Mouse (Mus musculus): ENCODE measurements at regions not wholly inside any gene's neighbourhood (a gene's known extent, or its start where the extent isn't known, plus 50 kb on each side); places are given as distances from the start of the nearest gene placed in this dataset.
A peak's percentile ranks its signal among the peaks of the same experiment; 100 is the strongest.

DNA sequence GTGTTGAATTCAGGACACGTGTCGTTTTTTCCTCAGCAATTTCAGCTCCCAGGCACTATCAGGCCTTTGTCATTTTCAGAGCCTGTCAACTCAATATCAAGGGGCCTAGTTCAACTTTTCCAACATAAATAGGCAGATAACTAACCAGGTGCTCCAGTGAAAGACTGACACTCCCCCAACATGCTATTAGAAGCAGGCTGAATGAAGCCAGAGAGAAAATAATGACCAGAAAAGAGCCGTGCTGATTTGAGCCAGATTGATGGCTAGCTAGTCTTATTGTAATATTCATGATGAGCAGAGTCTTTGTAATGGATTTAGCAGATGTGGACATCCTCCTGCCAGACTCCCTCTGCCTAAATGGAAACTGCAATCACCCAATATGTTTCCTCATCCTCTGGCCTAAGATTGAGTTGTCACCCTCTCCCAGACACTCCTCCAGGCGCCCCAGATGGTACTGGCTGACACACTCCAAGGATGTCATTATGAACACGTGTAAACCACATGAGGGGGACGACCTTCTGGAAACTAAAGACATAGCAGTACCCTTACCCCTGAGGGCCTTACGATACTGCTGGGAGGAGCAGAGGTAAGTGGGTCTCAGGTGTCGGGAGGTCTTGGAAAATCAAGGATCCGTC, 66.0 kb downstream of the Gm10260 start:
- Histone ChIP-seq H3K79me2 (ENCODE audit: control insufficient read depth, insufficient read depth) (no peaks in the 10 kb centered on the region), H3ac (ENCODE audit: control insufficient read depth, insufficient read length, low read depth) (no peak overlapping the region), H3K27me3 (ENCODE audit: control insufficient read depth, insufficient read depth, insufficient read length) (no peaks in the 10 kb centered on the region), H3K36me3 (ENCODE audit: control insufficient read depth, insufficient read depth) (no peaks in the 10 kb centered on the region), H3K79me3 (ENCODE audit: low read depth) (no peaks in the 10 kb centered on the region), H3K4me3 (ENCODE audit: insufficient read depth, poor library complexity, severe bottlenecking) (no peak overlapping the region)
- TF ChIP-seq CTCF (IDR thresholded peaks at IDR 0.05; ENCODE audit: control insufficient read depth, insufficient read depth, insufficient read length): no peak
- TF ChIP-seq MYOD1 (IDR thresholded peaks at IDR 0.05; ENCODE audit: control insufficient read depth, insufficient read length, low read depth): no peak
- TF ChIP-seq FOSL1 (IDR thresholded peaks at IDR 0.05; ENCODE audit: insufficient read depth, low read length, poor library complexity, severe bottlenecking): no peak
- no peak for TF ChIP-seq CEBPB (IDR thresholded peaks at IDR 0.05; ENCODE audit: low read depth)
- no peak for TF ChIP-seq MAX (IDR thresholded peaks at IDR 0.05)
- no peak for TF ChIP-seq USF1 (IDR thresholded peaks at IDR 0.05; ENCODE audit: low read depth)
- no peak for TF ChIP-seq MYOG (IDR thresholded peaks at IDR 0.05; ENCODE audit: control insufficient read depth, extremely low read depth, insufficient read length)

DNA sequence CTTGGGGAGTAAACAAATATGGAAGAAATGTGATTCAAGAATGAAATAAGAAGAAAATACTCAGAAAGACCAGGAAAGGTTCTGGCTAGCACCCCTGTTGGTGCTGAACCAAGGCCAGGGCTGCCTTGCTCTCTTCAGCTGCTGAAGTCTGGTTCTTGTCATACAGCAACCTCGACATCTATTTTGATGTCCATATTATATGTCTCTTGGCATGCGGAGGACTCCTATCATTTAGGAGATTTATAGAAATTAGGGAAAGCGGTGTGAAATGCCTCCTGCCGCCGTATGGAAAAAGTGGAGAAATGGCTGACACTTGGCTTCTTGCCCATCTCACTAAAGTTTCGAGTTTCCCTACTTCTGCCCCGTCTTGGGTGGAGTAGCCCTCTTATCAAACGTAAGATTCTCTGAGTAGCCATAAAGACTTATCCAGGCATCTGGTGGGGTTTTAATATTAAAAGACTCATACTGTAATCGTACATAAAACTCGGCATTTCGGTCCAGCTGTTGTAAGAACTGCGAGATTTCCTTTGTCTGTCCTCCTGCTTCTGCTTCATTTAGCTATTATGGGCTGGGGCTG, 72.0 kb downstream of the Gm10260 start:
- no peak for TF ChIP-seq CEBPB (IDR thresholded peaks at IDR 0.05; ENCODE audit: low read depth)
- TF ChIP-seq MAX (IDR thresholded peaks at IDR 0.05): no peak
- TF ChIP-seq MYOD1 (IDR thresholded peaks at IDR 0.05; ENCODE audit: control insufficient read depth, insufficient read length, low read depth): no peak
- Histone ChIP-seq H3K36me3 (ENCODE audit: control insufficient read depth, insufficient read depth) (no peaks in the 10 kb centered on the region), H3K27me3 (ENCODE audit: control insufficient read depth, insufficient read depth, insufficient read length) (no peaks in the 10 kb centered on the region), H3K79me2 (ENCODE audit: control insufficient read depth, insufficient read depth) (no peaks in the 10 kb centered on the region), H3ac (ENCODE audit: control insufficient read depth, insufficient read length, low read depth) (no peak overlapping the region), H3K79me3 (ENCODE audit: low read depth) (no peaks in the 10 kb centered on the region), H3K4me3 (ENCODE audit: insufficient read depth, poor library complexity, severe bottlenecking) (no peak overlapping the region)

DNA sequence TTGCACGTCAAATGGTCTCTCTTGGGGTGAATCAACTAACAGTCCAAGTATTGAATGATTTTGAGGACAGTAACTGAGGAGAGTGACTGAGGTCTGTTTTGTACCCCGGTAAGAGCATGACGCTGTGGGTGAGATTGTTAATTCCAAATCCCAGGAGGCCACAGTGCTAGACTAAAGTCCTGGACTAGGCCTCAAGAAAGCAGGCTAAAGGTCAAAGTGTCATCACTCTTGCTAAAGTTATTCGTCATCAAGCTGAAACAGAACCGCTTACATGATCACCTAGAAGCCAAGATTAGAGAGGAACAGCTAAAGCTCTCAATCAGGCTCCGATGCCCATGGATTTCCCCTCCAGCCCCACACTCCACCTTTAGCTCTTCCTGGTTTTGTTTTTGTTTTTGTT, 76.6 kb downstream of the Gm10260 start:
- TF ChIP-seq MYOG (IDR thresholded peaks at IDR 0.05; ENCODE audit: control insufficient read depth, extremely low read depth, insufficient read length): no peak
- no peak for TF ChIP-seq FOSL1 (IDR thresholded peaks at IDR 0.05; ENCODE audit: insufficient read depth, low read length, poor library complexity, severe bottlenecking)
- TF ChIP-seq USF1 (IDR thresholded peaks at IDR 0.05; ENCODE audit: low read depth): no peak
- TF ChIP-seq MAX (IDR thresholded peaks at IDR 0.05): no peak
- no peak for TF ChIP-seq CTCF (IDR thresholded peaks at IDR 0.05; ENCODE audit: control insufficient read depth, insufficient read depth, insufficient read length)
- TF ChIP-seq MYOD1 (IDR thresholded peaks at IDR 0.05; ENCODE audit: control insufficient read depth, insufficient read length, low read depth): no peak
- TF ChIP-seq CEBPB (IDR thresholded peaks at IDR 0.05; ENCODE audit: low read depth): no peak
- no peak overlapping the region for H3K4me3 ChIP-seq (ENCODE audit: insufficient read depth, poor library complexity, severe bottlenecking)
- no peaks in the 10 kb centered on the region for H3K79me3 ChIP-seq (ENCODE audit: low read depth)
- H3K36me3 ChIP-seq (ENCODE audit: control insufficient read depth, insufficient read depth): no peaks in the 10 kb centered on the region
- no peak overlapping the region for H3ac ChIP-seq (ENCODE audit: control insufficient read depth, insufficient read length, low read depth)
- H3K79me2 ChIP-seq (ENCODE audit: control insufficient read depth, insufficient read depth): no peaks in the 10 kb centered on the region
- no peaks in the 10 kb centered on the region for H3K27me3 ChIP-seq (ENCODE audit: control insufficient read depth, insufficient read depth, insufficient read length)

DNA sequence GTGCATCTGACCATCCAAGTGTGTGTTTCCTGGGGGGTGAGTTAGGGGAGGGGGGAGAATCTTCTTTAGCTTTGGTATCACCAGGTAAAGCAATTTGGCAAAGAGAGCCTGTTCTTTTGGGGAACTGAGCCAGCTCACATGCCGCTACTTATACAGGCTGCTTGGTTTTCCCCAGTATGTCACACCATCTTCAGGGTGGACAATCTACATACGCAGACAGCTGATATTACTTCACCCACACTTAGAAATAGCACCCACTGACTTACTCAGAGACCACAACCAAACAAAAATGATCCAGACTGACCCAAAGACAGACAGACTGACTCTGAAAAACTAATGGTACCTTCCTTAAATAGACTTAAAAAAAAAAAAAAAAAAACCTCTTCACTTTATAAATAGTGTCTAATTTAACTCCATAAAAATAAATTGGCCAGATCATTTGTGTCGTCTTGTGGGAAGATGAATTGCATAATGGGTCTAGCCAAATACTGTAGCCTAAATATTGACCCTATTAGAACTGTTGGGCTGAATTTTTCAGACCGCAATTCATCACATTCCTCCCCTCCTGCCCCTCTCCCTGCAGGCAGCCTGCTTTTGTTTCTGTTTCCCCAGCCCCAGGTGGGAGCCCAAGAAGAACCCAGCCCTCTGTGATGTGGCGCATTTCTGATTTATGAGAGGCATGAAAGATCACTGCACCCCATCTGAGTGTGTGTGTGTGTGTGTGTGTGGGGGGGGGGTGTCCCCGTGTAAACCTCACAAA, 79.0 kb downstream of the Gm10260 start:
- TF ChIP-seq CEBPB (IDR thresholded peaks at IDR 0.05; ENCODE audit: low read depth): peak; percentile 40
- TF ChIP-seq MAX (IDR thresholded peaks at IDR 0.05): no peak
- TF ChIP-seq MYOD1 (IDR thresholded peaks at IDR 0.05; ENCODE audit: control insufficient read depth, insufficient read length, low read depth): peak; percentile 78
- TF ChIP-seq FOSL1 (IDR thresholded peaks at IDR 0.05; ENCODE audit: insufficient read depth, low read length, poor library complexity, severe bottlenecking): no peak
- Histone ChIP-seq H3K4me3 (ENCODE audit: insufficient read depth, poor library complexity, severe bottlenecking) (no peak overlapping the region), H3ac (ENCODE audit: control insufficient read depth, insufficient read length, low read depth) (peak overlapping the region; percentile 18), H3K27me3 (ENCODE audit: control insufficient read depth, insufficient read depth, insufficient read length) (no peaks in the 10 kb centered on the region), H3K79me2 (ENCODE audit: control insufficient read depth, insufficient read depth) (no peaks in the 10 kb centered on the region), H3K79me3 (ENCODE audit: low read depth) (no peaks in the 10 kb centered on the region), H3K36me3 (ENCODE audit: control insufficient read depth, insufficient read depth) (no peaks in the 10 kb centered on the region)

DNA sequence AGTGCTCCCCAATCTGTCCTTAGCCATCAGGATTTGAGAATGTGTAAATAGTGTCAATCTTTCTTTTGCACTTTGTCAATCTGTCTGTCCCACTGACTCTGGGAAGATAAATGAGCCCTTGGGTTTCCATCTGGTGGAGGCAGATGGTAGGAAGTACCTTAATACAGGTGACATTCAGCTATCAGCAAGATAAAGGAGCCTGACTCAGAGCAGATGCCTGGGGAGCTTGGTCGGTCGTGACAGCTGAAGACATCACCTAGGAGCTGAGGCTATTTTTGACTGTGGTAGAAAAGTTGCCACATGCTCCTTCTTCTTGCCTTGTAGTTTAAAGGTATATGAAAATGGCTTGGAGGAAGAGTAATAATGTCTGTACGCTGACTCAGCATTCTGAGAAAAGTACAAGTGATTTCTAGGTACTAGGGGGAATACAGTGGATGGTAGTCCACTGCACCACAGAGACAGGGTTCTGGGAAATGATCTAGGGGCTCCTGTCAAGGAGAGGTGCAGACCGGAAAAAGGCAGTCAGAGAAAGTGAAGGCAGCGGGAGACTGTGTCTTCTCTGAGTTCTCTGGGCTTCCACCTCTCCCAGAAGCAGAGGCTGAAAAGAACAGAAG, 80.0 kb downstream of the Gm10260 start:
- Histone ChIP-seq H3K36me3 (ENCODE audit: control insufficient read depth, insufficient read depth) (no peaks in the 10 kb centered on the region), H3K4me3 (ENCODE audit: insufficient read depth, poor library complexity, severe bottlenecking) (no peak overlapping the region)
- TF ChIP-seq MAX (IDR thresholded peaks at IDR 0.05): no peak
- no peak for TF ChIP-seq MYOD1 (IDR thresholded peaks at IDR 0.05; ENCODE audit: control insufficient read depth, insufficient read length, low read depth)
- TF ChIP-seq USF1 (IDR thresholded peaks at IDR 0.05; ENCODE audit: low read depth): no peak
- no peak for TF ChIP-seq CTCF (IDR thresholded peaks at IDR 0.05; ENCODE audit: control insufficient read depth, insufficient read depth, insufficient read length)

More for the DNA sequence above, 80.0 kb downstream of the Gm10260 start:
- no peaks in the 10 kb centered on the region for H3K79me2 ChIP-seq (ENCODE audit: control insufficient read depth, insufficient read depth)
- H3K79me3 ChIP-seq (ENCODE audit: low read depth): no peaks in the 10 kb centered on the region
- no peaks in the 10 kb centered on the region for H3K27me3 ChIP-seq (ENCODE audit: control insufficient read depth, insufficient read depth, insufficient read length)
- no peak overlapping the region for H3ac ChIP-seq (ENCODE audit: control insufficient read depth, insufficient read length, low read depth)

Data from C2C12 (cell line).